In genomic region chr6:86772631-86773030, GRCm38 (mm10) we compare ENCODE assay signal across 11 mouse cellular contexts. TPM values are rescaled to one million over a fixed set of nuclear protein-coding genes. Genes with fewer than 3 reads are reported as not detected.
DNase-seq lines count a peak whose midpoint lies in the region; ATAC-seq and TF ChIP-seq lines count a peak whose summit lies in the region.
"Had no signal": no experiment of that assay in that cellular context is flagged by ENCODE, and none has a peak within 500 bp of the region (broad histone marks: within the 10 kb centered on the region; RNA-seq: fewer than 3 reads in every experiment).

No protein-coding gene starts in this region.

- TF ChIP-seq CTCF in midbrain, postnatal 0 days (IDR thresholded peaks at IDR 0.05) = no peak

- no peak overlapping the region for H3K4me2 ChIP-seq in midbrain, postnatal 0 days (ENCODE audit: low read depth, low read length, poor library complexity, severe bottlenecking)
- H3K4me2 ChIP-seq: limb, embryonic 15.5 days had no signal

- WGBS in midbrain, postnatal 0 days = 80% methylated on average over 7 of the region's 7 CpGs

- intact Hi-C loops in heart, postnatal 10 days (cut with DNase I) = no loop called here

- no peak overlapping the region for H3K4me3 ChIP-seq in midbrain, postnatal 0 days (ENCODE audit: low read depth, low read length)
- H3K4me3 ChIP-seq: limb, embryonic 15.5 days had no signal

- no peaks in the 10 kb centered on the region for H3K4me1 ChIP-seq in midbrain, postnatal 0 days (ENCODE audit: insufficient read depth, low read length)

- H3K9me3 ChIP-seq in midbrain, postnatal 0 days (ENCODE audit: low read length) = no peaks in the 10 kb centered on the region
- H3K9me3 ChIP-seq: limb, embryonic 15.5 days had no signal

- ATAC-seq in midbrain, postnatal 0 days (ENCODE audit: low FRiP score) = no peak
- ATAC-seq: forebrain, embryonic 16.5 days had no signal

- H3K9ac ChIP-seq in midbrain, postnatal 0 days (replicated peaks; ENCODE audit: low read length, poor library complexity, severe bottlenecking) = no peak overlapping the region
- H3K9ac ChIP-seq: limb, embryonic 15.5 days had no signal

- H3K36me3 ChIP-seq in midbrain, postnatal 0 days (ENCODE audit: insufficient read depth, low read length) = no peaks in the 10 kb centered on the region
- H3K36me3 ChIP-seq: limb, embryonic 15.5 days had no signal

- DNase-seq in adrenal gland, adult (ENCODE audit: inconsistent age in 2 of 2, low spot score in 1 of 2) = peak; percentile 56 to 83
- no peak for DNase-seq in adrenal gland, adult 18-20 months (ENCODE audit: low spot score in 2 of 2)
- peak; percentile 46 to 59 for DNase-seq in lung, adult 18-20 months
- DNase-seq in lung, postnatal 4 days = no peak
- DNase-seq in heart, postnatal 10 days = peak; percentile 43 to 55
- DNase-seq in skeletal muscle tissue, adult 2 months (ENCODE audit: low read depth, low spot score) = peak; percentile 80
- no peak for DNase-seq in kidney, adult 8-10 months
- no peak for DNase-seq in midbrain, postnatal 0 days (ENCODE audit: low spot score)
- DNase-seq: kidney, postnatal 10 days had no signal

- H3K27me3 ChIP-seq in midbrain, postnatal 0 days (ENCODE audit: insufficient read depth, low read length) = no peaks in the 10 kb centered on the region
- H3K27me3 ChIP-seq: limb, embryonic 15.5 days had no signal

- H3K27ac ChIP-seq in midbrain, postnatal 0 days (ENCODE audit: low read depth, low read length) = no peak overlapping the region
- H3K27ac ChIP-seq: limb, embryonic 15.5 days had no signal

RNA-seq across cellular contexts. Expression of gene Anxa4, which starts 20.8 kb away (rescaled TPM):
- total RNA-seq in adrenal gland, adult 18-20 months (2021) = 10 to 100 TPM; 76.0 to 82.7 TPM
- 10 to 100 TPM; 38.5 to 39.6 TPM for total RNA-seq in heart, postnatal 10 days (2021)
- 3.6 and 3.9 TPM in 2 replicates for total RNA-seq in midbrain, postnatal 0 days (2014; rRNA removed)
- 5.0 and 5.7 TPM in 2 replicates for polyA plus RNA-seq in midbrain, postnatal 0 days (2015; fragmentation: Nextera tagmentation; extraction: Ambion mirVana)

RNA-seq across cellular contexts. Expression of gene Gmcl1, which starts 39.4 kb away (rescaled TPM):
- 10 to 100 TPM; 11.9 to 17.8 TPM for total RNA-seq in adrenal gland, adult 18-20 months (2021)
- 1 to 10 TPM; 7.8 to 8.8 TPM for total RNA-seq in heart, postnatal 10 days (2021)
- 18.0 and 26.7 TPM in 2 replicates for total RNA-seq in midbrain, postnatal 0 days (2014; rRNA removed)
- polyA plus RNA-seq in midbrain, postnatal 0 days (2015; fragmentation: Nextera tagmentation; extraction: Ambion mirVana) = 18.7 and 22.4 TPM in 2 replicates

Comparison
In these comparisons a context has a peak if more than half of its experiments do, and no peak if none do; other contexts are left out.
1. DNase-seq: peak in adrenal gland, adult (2 of 2), lung, adult 18-20 months (2 of 2), heart, postnatal 10 days (2 of 2) and skeletal muscle tissue, adult 2 months (single experiment); none in adrenal gland, adult 18-20 months (0 of 2), lung, postnatal 4 days (0 of 2), kidney, adult 8-10 months (0 of 2) and midbrain, postnatal 0 days (single experiment).